Mouse (Mus musculus) forebrain, embryonic 16.5 days (tissue): Measurements from ENCODE around the gene Dnah5. TPM values are rescaled to one million over a fixed set of nuclear protein-coding genes. Genes with fewer than 3 reads are reported as not detected.

Source experiments
- ATAC-seq: fragments of 200-750 bp; cut with Nextera tagmentation; 2 replicates; pipeline ENCODE4 v1.8.0; 2017; ENCODE audit warnings: mild to moderate bottlenecking, moderate library complexity
- H3K27ac ChIP-seq: fragments of 300-500 bp; sonication (generic); 2 replicates; pipeline ENCODE4 v1.5.1; 2014; ENCODE audit warnings: low read length, control low read depth
- H3K27me3 ChIP-seq: fragments of 300-500 bp; sonication (generic); replicated peaks from 2 replicates; pipeline ENCODE4 v1.6.1; 2014; ENCODE audit warnings: low read length; ENCODE audit not compliant: control insufficient read depth, insufficient read depth
- H3K36me3 ChIP-seq: fragments of 300-500 bp; sonication (generic); 2 replicates; pipeline ENCODE4 v1.6.1; 2014; ENCODE audit not compliant: control insufficient read depth, insufficient read depth
- H3K4me1 ChIP-seq: fragments of 300-500 bp; sonication (generic); replicated peaks from 2 replicates; pipeline ENCODE4 v1.6.1; 2014; ENCODE audit warnings: low read length; ENCODE audit not compliant: control insufficient read depth, insufficient read depth
- H3K4me2 ChIP-seq: fragments of 300-500 bp; sonication (generic); 2 replicates; pipeline ENCODE4 v1.6.1; 2014; ENCODE audit warnings: mild to moderate bottlenecking, low read length, control low read depth
- H3K4me3 ChIP-seq: fragments of 300-500 bp; sonication (generic); replicated peaks from 2 replicates; pipeline ENCODE4 v1.5.1; 2014; ENCODE audit warnings: mild to moderate bottlenecking, low read length, control low read depth
- H3K9ac ChIP-seq: fragments of 300-500 bp; sonication (generic); replicated peaks from 2 replicates; pipeline ENCODE4 v1.6.1; 2014; ENCODE audit warnings: low read depth, low read length, control low read depth
- H3K9me3 ChIP-seq: fragments of 300-500 bp; sonication (generic); 2 replicates; pipeline ENCODE4 v1.6.1; 2016; ENCODE audit warnings: low read length; ENCODE audit not compliant: control insufficient read depth
- WGBS: fragments of 180-500 bp; shearing (Covaris S2); extraction: QIAGEN DNeasy Blood & Tissue Kit; methylation state at CpG from one replicate; pipeline ENCODE4 v1.1.7; 2014; 5-methylcytosine and 5-hydroxymethylcytosine counted together
- polyA plus RNA-seq: library from polyadenylated mRNA; unstranded; fragments of >200 nt; fragmentation: Nextera tagmentation; extraction: Ambion mirVana; gene quantifications from 2 replicates; pipeline ENCODE4 v1.2.1, GENCODE M21; 2015

Gene Dnah5
- polyA plus RNA-seq, 1 experiment from 2014 or later, result 0.23 TPM

- Histone ChIP-seq H3K4me2 (no peak overlapping the region), H3K9me3 (no peaks in the 10 kb centered on the region), H3K4me1 (no peaks in the 10 kb centered on the region), H3K9ac (no peak overlapping the region), H3K4me3 (no peak overlapping the region), H3K36me3 (no peaks in the 10 kb centered on the region), H3K27ac (no peak overlapping the region), H3K27me3 (no peaks in the 10 kb centered on the region)
- 62% methylated on average over 4 of the region's 4 CpGs for WGBS
- no peak for ATAC-seq
These were observed 311.6 kb downstream of the Dnah5 start for GRCm38 (mm10) chr15:28515176-28515575.

Other genes starting within 250 kb of the Dnah5 start
- gene Trio, start 177.9 kb upstream of the Dnah5 start, polyA plus RNA-seq, result 40.8 and 42.6 TPM in 2 replicates